Comparison of ENCODE assay signal across 23 mouse cellular contexts in the genomic region with DNA sequence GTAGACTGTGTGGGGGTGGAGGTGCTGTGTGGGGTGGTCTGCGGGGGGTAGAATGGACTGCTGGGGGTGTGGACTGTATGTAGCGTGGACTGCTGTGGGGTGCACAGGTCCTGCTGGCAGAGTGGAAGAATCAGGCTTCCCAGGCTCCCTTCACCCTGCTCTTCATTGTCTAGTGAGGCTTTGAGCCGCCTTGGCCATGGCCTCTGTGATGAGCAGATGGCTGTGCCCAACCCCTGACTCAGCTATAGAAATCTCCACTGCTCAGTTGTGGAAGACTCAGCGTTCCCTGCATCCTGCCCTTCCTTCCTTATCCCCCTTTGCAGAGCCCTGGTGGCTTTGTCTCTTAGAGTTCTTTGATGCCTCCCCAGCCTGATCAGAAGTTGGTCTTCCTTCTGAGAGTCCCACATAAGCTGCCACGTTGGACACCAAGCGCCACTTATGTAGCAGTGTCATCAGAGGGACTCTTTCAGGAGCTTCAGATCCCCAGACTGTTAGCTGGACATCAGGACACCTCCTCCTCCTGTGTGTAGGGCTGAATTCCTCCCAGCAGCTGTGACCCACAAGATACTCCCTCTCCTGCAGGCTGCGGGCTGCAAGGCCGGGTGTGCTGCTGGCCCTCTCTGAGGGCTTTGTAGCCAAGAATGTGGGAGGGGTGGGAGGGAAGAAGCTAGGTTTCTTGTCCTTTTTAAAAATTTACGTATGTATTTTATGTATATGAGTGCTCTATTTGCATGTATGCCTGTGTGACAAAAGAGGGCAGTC. TPM values are rescaled to one million over a fixed set of nuclear protein-coding genes. Genes with fewer than 3 reads are reported as not detected.
"Had no signal": no experiment of that assay in that cellular context is flagged by ENCODE, and none has a peak within 500 bp of the region (broad histone marks: within the 10 kb centered on the region; RNA-seq: fewer than 3 reads in every experiment).

No protein-coding gene starts in this region.

- H3K27ac ChIP-seq: kidney, postnatal 0 days; layer of hippocampus, adult 2 months; left cerebral cortex, adult 2 months; liver, embryonic 13.5 days; midbrain, embryonic 10.5 days; midbrain, embryonic 13.5 days; neural tube, embryonic 13.5 days; stomach, embryonic 15.5 days had no signal

- H3K27me3 ChIP-seq: liver, embryonic 13.5 days; midbrain, embryonic 13.5 days; neural tube, embryonic 13.5 days; stomach, embryonic 15.5 days had no signal

- H3K4me3 ChIP-seq: layer of hippocampus, adult 2 months; left cerebral cortex, adult 2 months; liver, embryonic 13.5 days; midbrain, embryonic 10.5 days; midbrain, embryonic 13.5 days; myocyte; neural tube, embryonic 13.5 days; stomach, embryonic 15.5 days had no signal

- DNase-seq: kidney, postnatal 25 days; layer of hippocampus, adult 9-11 months; liver, embryonic 13.5 days; lung, adult 2 months; lung, postnatal 14 days; lung, postnatal 4 days; retina, postnatal 1 day; right cerebral cortex, postnatal 25 days; spleen, adult 18-20 months; thymus, postnatal 36 days had no signal

- H3K4me1 ChIP-seq: midbrain, embryonic 13.5 days; stomach, embryonic 15.5 days had no signal

RNA-seq across cellular contexts. Expression of a gene that starts 11.7 kb away (rescaled TPM):
- total RNA-seq: monocyte, adult 5-6 weeks had no signal

RNA-seq across cellular contexts. Expression of a gene that starts 51.0 kb away (rescaled TPM):
- total RNA-seq: layer of hippocampus, adult 2 months; layer of hippocampus, postnatal 25 days; left cerebral cortex, adult 2 months; left cerebral cortex, postnatal 10 days; left cerebral cortex, postnatal 36 days; monocyte, adult 5-6 weeks; neutrophil, adult 5-6 weeks had no signal
